Mouse (Mus musculus): ENCODE results near the gene Dcp1b. TPM values are rescaled to one million over a fixed set of nuclear protein-coding genes. Genes with fewer than 3 reads are reported as not detected.

The Dcp1b gene
- polyA plus RNA-seq, 1 experiment = 44.2 TPM

DNA sequence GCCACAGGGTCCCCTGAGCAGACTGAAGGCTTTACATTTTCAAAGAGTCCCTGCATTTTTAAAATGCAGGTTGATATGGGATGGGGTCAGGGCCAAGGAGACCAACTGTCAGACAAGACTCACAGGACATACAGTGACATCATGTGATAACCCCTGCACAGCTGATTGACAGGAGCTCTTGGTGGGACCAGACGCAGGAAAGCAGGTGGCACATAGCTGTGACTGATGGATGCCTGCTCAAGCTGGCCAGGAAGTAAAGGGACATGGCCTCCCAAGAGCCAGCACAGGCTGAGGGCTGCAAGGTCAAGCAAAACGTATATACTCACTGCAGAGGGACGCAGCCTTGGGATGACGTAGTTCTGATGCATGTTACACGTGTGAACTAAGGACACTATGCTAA, 60.4 kb downstream of the Dcp1b start:
- H3K4me1 ChIP-seq (replicated peaks; ENCODE audit: control insufficient read depth, insufficient read depth, low read length) = no peaks in the 10 kb centered on the region
- no peaks in the 10 kb centered on the region for H3K36me3 ChIP-seq (ENCODE audit: control insufficient read depth, insufficient read depth, low read length)
- H3K4me3 ChIP-seq (ENCODE audit: control insufficient read depth, insufficient read depth, low read length) = no peak overlapping the region
- H3K27ac ChIP-seq (ENCODE audit: control insufficient read depth, insufficient read depth, low read length) = no peak overlapping the region
- H3K27me3 ChIP-seq (ENCODE audit: control insufficient read depth, insufficient read depth, low read length) = no peaks in the 10 kb centered on the region
- 85% methylated on average over 5 of the region's 5 CpGs for WGBS
- no peak for TF ChIP-seq POLR2A (IDR thresholded peaks at IDR 0.05; ENCODE audit: control insufficient read depth, extremely low read depth, insufficient read depth, low read length, poor library complexity)
- TF ChIP-seq CTCF (IDR thresholded peaks at IDR 0.05; ENCODE audit: borderline replicate concordance, control insufficient read depth, extremely low read depth, insufficient read depth, low read length, poor library complexity) = no peak
- no peak for DNase-seq

DNA sequence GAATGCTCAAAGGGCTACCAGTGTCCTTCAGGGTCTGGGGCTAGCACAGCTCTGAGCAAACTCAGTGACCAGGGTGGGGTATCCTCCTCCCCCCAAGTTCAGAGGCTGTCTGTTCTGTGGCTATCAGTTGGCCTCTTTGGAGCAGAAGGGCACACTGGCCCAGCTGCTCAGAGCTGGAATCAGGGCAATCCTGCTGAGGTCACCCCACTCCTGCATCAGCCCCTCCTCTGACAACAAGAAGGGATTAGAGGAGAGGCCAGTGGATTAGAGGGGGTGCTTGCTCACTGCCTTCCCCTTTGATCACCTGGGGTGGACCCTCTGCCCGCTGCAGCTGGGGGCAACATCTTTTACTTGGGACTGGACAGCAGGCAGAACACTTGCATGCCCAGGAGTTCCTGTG, 61.2 kb downstream of the Dcp1b start, which contains the start of gene Cacna2d4:
Gene Cacna2d4 (plus strand): TSS at position 286 of the 400 bp plus-strand sequence.
- Histone ChIP-seq H3K4me3 (ENCODE audit: control insufficient read depth, insufficient read depth, low read length) (no peak within 1 kb of the TSS), H3K36me3 (ENCODE audit: control insufficient read depth, insufficient read depth, low read length) (no peaks in the 10 kb centered on the region), H3K4me1 (replicated peaks; ENCODE audit: control insufficient read depth, insufficient read depth, low read length) (no peaks in the 10 kb centered on the region), H3K27me3 (ENCODE audit: control insufficient read depth, insufficient read depth, low read length) (no peaks in the 10 kb centered on the region), H3K27ac (ENCODE audit: control insufficient read depth, insufficient read depth, low read length) (no peak within 1 kb of the TSS)
- 52% methylated on average over 1 of the region's 1 CpGs for WGBS
- TF ChIP-seq CTCF (IDR thresholded peaks at IDR 0.05; ENCODE audit: borderline replicate concordance, control insufficient read depth, extremely low read depth, insufficient read depth, low read length, poor library complexity) (no peak), POLR2A (IDR thresholded peaks at IDR 0.05; ENCODE audit: control insufficient read depth, extremely low read depth, insufficient read depth, low read length, poor library complexity) (no peak)
- DNase-seq = no peak

GRCm38 (mm10) chr6:119237427-119237989, 62.5 kb downstream of the Dcp1b start:
- Histone ChIP-seq H3K27ac (ENCODE audit: control insufficient read depth, insufficient read depth, low read length) (no peak overlapping the region), H3K36me3 (ENCODE audit: control insufficient read depth, insufficient read depth, low read length) (no peaks in the 10 kb centered on the region), H3K4me1 (replicated peaks; ENCODE audit: control insufficient read depth, insufficient read depth, low read length) (no peaks in the 10 kb centered on the region), H3K4me3 (ENCODE audit: control insufficient read depth, insufficient read depth, low read length) (no peak overlapping the region), H3K27me3 (ENCODE audit: control insufficient read depth, insufficient read depth, low read length) (no peaks in the 10 kb centered on the region)
- DNase-seq = no peak
- WGBS = 81% methylated on average over 8 of the region's 8 CpGs
- TF ChIP-seq POLR2A (IDR thresholded peaks at IDR 0.05; ENCODE audit: control insufficient read depth, extremely low read depth, insufficient read depth, low read length, poor library complexity) = no peak
- TF ChIP-seq CTCF (IDR thresholded peaks at IDR 0.05; ENCODE audit: borderline replicate concordance, control insufficient read depth, extremely low read depth, insufficient read depth, low read length, poor library complexity) = no peak

DNA sequence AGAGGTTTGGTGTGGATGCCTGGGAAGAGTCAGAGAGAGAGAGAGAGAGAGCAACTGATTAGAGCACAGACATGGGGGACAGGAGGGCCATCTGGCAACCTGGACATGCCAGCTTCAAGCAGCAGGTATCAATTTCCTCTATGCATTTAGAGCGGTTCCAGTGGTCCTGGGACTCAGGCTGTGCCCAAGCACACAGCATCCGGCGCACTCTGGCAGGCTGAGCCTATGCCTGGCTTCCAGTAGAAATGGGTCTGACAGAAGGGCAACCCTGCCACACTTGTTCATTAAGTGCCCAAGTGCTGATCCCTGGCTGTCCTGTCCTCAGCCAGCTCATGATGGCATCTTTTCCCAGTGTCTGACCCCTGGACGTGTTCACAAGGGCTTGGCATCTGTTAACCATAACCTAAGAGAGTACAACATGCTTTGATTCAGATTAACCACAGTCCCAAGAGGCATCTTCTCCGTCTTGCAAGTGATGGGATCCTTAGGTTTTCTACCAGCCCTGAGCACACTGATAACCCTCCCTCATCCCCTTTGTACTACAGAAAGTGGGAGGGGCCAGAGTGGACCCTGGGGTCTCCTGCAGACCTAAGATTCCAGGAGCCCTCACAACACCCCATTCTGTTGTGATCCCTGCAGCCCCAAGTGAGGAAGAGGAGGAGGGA, 64.4 kb downstream of the Dcp1b start:
- no peak for DNase-seq
- Histone ChIP-seq H3K27ac (ENCODE audit: control insufficient read depth, insufficient read depth, low read length) (no peak overlapping the region), H3K4me1 (replicated peaks; ENCODE audit: control insufficient read depth, insufficient read depth, low read length) (no peaks in the 10 kb centered on the region), H3K36me3 (ENCODE audit: control insufficient read depth, insufficient read depth, low read length) (no peaks in the 10 kb centered on the region), H3K4me3 (ENCODE audit: control insufficient read depth, insufficient read depth, low read length) (no peak overlapping the region), H3K27me3 (ENCODE audit: control insufficient read depth, insufficient read depth, low read length) (no peaks in the 10 kb centered on the region)
- TF ChIP-seq POLR2A (IDR thresholded peaks at IDR 0.05; ENCODE audit: control insufficient read depth, extremely low read depth, insufficient read depth, low read length, poor library complexity) (no peak), CTCF (IDR thresholded peaks at IDR 0.05; ENCODE audit: borderline replicate concordance, control insufficient read depth, extremely low read depth, insufficient read depth, low read length, poor library complexity) (no peak)
- 82% methylated on average over 5 of the region's 5 CpGs for WGBS

DNA sequence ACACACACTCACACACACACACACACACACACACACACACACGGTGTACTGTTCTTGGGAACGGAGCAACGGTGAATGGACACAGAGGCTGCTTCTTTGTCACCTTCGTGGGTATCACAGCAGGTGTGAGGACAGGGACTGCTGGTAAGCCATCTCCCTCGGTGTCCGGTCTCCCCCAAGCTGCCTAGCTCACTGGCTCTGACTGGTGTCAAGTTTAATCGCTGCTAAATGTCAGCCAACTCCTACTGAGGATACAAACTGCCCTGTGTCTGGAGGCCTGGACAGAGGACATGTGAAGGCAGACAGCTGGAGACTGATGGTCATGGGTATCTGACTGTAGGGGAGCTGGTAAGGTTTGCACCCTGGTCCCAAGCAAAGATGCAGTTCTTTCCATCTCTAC, 65.2 kb downstream of the Dcp1b start:
- H3K36me3 ChIP-seq (ENCODE audit: control insufficient read depth, insufficient read depth, low read length) = no peaks in the 10 kb centered on the region
- TF ChIP-seq POLR2A (IDR thresholded peaks at IDR 0.05; ENCODE audit: control insufficient read depth, extremely low read depth, insufficient read depth, low read length, poor library complexity) = no peak
- TF ChIP-seq CTCF (IDR thresholded peaks at IDR 0.05; ENCODE audit: borderline replicate concordance, control insufficient read depth, extremely low read depth, insufficient read depth, low read length, poor library complexity) = no peak
- no peak overlapping the region for H3K27ac ChIP-seq (ENCODE audit: control insufficient read depth, insufficient read depth, low read length)
- 85% methylated on average over 7 of the region's 7 CpGs for WGBS
- H3K4me1 ChIP-seq (replicated peaks; ENCODE audit: control insufficient read depth, insufficient read depth, low read length) = no peaks in the 10 kb centered on the region
- H3K4me3 ChIP-seq (ENCODE audit: control insufficient read depth, insufficient read depth, low read length) = no peak overlapping the region
- no peak for DNase-seq
- no peaks in the 10 kb centered on the region for H3K27me3 ChIP-seq (ENCODE audit: control insufficient read depth, insufficient read depth, low read length)

DNA sequence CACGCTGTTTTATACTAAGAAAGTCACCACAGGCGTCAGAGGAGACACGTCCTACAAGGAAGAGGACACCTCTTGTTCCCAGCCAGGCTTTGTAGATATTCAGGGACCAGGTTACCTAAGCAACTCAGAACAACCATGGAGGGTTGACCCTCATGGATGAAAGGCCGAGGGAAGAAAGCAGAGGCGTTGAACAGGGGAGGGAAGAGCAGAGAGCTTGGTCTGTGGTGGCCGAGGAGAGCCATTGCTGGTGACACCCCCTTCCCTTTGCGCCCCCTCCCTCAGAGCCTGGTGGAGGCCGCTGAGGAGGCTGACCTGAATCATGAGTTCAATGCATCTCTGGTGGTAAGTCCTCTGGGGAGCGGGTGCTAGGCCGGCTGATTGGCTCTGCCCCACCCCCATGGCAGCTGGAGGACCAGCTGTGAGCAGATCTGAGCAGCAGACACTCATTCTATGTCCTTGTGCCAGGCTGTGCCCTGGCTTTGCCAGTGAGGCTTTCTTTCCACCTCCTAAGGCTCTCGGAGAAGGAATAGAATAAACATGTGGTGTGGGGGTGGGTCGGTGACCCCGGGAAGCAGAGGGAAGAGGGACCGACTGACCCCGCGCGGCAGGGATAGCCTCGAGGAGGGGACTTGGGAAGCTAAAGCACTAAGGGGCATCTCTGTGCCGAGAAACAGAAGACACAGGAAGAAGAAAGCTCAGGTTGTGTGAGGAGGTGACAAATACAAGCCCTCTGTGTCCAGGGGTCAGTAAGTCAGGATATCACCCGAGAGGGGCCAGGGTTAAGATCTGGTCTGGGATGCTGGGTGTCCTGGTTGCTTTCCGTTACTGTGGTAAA, 66.0 kb downstream of the Dcp1b start:
- Histone ChIP-seq H3K4me3 (ENCODE audit: control insufficient read depth, insufficient read depth, low read length) (no peak overlapping the region), H3K27me3 (ENCODE audit: control insufficient read depth, insufficient read depth, low read length) (no peaks in the 10 kb centered on the region), H3K27ac (ENCODE audit: control insufficient read depth, insufficient read depth, low read length) (no peak overlapping the region), H3K4me1 (replicated peaks; ENCODE audit: control insufficient read depth, insufficient read depth, low read length) (no peaks in the 10 kb centered on the region), H3K36me3 (ENCODE audit: control insufficient read depth, insufficient read depth, low read length) (no peaks in the 10 kb centered on the region)
- DNase-seq = no peak
- TF ChIP-seq CTCF (IDR thresholded peaks at IDR 0.05; ENCODE audit: borderline replicate concordance, control insufficient read depth, extremely low read depth, insufficient read depth, low read length, poor library complexity) (no peak), POLR2A (IDR thresholded peaks at IDR 0.05; ENCODE audit: control insufficient read depth, extremely low read depth, insufficient read depth, low read length, poor library complexity) (no peak)
- 66% methylated on average over 21 of the region's 21 CpGs for WGBS
